Mouse (Mus musculus) spleen, adult 2 months (tissue): Measurements from ENCODE around the gene 1700015F17Rik. TPM values are rescaled to one million over a fixed set of nuclear protein-coding genes. Genes with fewer than 3 reads are reported as not detected.
A peak's percentile ranks its signal among the peaks of the same experiment; 100 is the strongest.

ENCODE experiments used
- DNase-seq, 2 experiments: peaks; one replicate each; pipeline versions ENCODE4 v3.0.0 to v3.0.0-alpha.2; 2012 to 2021; ENCODE audit warnings: low spot score in 2 of 2, low read depth in 1 of 2
- H3K27ac ChIP-seq: fragments of 200-500 bp; 2 replicates; pipeline ENCODE4 v1.5.1; 2012; ENCODE audit warnings: low read length, inconsistent platforms; ENCODE audit not compliant: insufficient read depth
- H3K27me3 ChIP-seq: fragments of 200-500 bp; 2 replicates; pipeline ENCODE4 v1.6.1; 2012; ENCODE audit warnings: mild to moderate bottlenecking, moderate library complexity, low read length, inconsistent platforms; ENCODE audit not compliant: control insufficient read depth, insufficient read depth
- H3K36me3 ChIP-seq: fragments of 200-500 bp; 2 replicates; pipeline ENCODE4 v1.6.1; 2012; ENCODE audit warnings: mild to moderate bottlenecking, low read length, inconsistent platforms; ENCODE audit not compliant: control insufficient read depth, insufficient read depth
- H3K4me1 ChIP-seq: fragments of 200-500 bp; 2 replicates; pipeline ENCODE4 v1.6.1; 2011; ENCODE audit warnings: inconsistent platforms; ENCODE audit not compliant: control insufficient read depth, insufficient read depth, insufficient read length
- H3K4me3 ChIP-seq: fragments of 200-500 bp; 2 replicates; pipeline ENCODE4 v1.5.1; 2011; ENCODE audit warnings: mild to moderate bottlenecking, inconsistent platforms; ENCODE audit not compliant: insufficient read depth, insufficient read length; ENCODE audit errors: extremely low read depth
- CTCF ChIP-seq: fragments of 200-500 bp; IDR thresholded peaks from 2 replicates; pipeline ENCODE4 v1.5.1; 2011; ENCODE audit warnings: mild to moderate bottlenecking, inconsistent platforms; ENCODE audit not compliant: insufficient read depth, insufficient read length, insufficient replicate concordance; ENCODE audit errors: extremely low read depth
- POLR2A ChIP-seq: fragments of 200-500 bp; IDR thresholded peaks from 2 replicates; pipeline ENCODE4 v1.6.1; 2011; ENCODE audit warnings: low read depth, low read length, inconsistent platforms
- WGBS: fragments of 180-500 bp; shearing (Covaris S2); methylation state at CpG from one replicate; pipeline ENCODE4 v1.1.7; 2018; 5-methylcytosine and 5-hydroxymethylcytosine counted together
- polyA plus RNA-seq: library from polyadenylated mRNA; depleted of rRNA; stranded (reverse); fragments of >200 nt; gene quantifications from 2 replicates; pipeline ENCODE4 v1.2.3, GENCODE M21; 2012

Gene 1700015F17Rik
- polyA plus RNA-seq, 1 experiment = not detected

DNA sequence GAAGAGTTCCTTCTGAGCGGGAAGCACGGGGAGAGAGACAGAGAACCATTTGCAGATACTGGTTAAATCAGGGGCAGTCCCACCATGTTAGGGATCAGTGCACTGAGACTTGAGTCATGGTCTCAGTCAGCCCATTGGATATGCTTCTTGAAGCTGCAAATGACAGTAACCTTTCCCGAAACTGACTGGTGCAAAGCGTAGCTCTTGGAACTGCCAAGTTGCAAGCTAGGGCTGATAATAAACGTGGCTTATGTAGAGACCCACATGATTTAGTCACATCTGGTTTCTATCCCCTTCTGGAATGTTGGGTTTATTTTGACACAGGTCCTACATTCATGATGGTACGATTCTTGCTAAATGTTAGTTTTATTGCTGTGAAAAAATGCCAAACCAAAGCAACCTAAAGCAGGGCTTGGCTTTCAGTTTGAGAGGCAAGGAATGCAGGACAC, 55.2 kb downstream of the 1700015F17Rik start:
- TF ChIP-seq POLR2A (no peak), CTCF (no peak)
- Histone ChIP-seq H3K27me3 (no peaks in the 10 kb centered on the region), H3K27ac (no peak overlapping the region), H3K4me3 (no peak overlapping the region), H3K36me3 (no peaks in the 10 kb centered on the region), H3K4me1 (peaks cover 2% of the 10 kb centered on the region; the same call in 1 of the 2 replicates)
- WGBS = 82% methylated on average over 6 of the region's 6 CpGs
- DNase-seq = no peak

DNA sequence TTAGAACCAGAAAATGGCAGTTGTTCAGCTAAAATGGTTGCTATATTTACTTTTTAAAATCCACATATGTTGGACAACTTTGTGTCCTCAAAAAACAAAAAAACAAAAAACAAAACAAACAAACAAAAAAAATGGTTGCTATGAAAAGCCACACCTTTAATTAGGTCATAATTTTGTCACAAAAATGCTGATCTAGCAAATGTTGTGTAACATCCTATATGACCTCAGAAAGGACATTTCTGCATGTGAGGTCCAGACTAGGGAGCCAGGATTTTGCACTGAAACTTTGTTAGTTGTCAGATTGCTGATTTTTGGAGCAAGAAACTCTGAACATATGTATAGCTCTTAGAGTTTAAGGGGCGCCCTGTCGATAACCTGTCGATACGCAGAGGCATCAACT, 55.9 kb downstream of the 1700015F17Rik start:
- TF ChIP-seq POLR2A = no peak
- TF ChIP-seq CTCF = no peak
- H3K36me3 ChIP-seq = no peaks in the 10 kb centered on the region
- DNase-seq = no peak
- H3K4me3 ChIP-seq = no peak overlapping the region
- WGBS = 94% methylated on average over 4 of the region's 4 CpGs
- H3K27me3 ChIP-seq = no peaks in the 10 kb centered on the region
- no peak overlapping the region for H3K27ac ChIP-seq
- peaks cover 2% of the 10 kb centered on the region; the same call in 1 of the 2 replicates for H3K4me1 ChIP-seq

DNA sequence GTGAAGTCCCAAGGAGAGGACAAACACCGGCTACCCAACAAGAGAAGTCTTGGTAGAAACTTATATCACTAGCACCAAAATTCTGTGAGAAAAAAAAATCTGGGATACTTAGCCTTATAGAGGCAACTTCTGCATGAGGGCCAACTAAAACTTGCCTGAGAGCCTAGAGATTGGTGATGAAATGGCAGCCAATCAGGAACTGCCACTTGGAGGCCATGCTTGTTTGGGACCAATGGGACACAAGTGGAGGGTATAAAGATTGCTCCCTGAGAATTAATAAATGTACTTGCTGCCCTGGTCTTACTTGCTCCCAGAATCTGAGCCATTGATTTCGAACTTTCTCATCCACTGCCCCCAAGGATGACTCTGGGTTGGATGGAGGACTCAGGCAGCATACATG, 57.5 kb downstream of the 1700015F17Rik start:
- WGBS = 90% methylated on average over 2 of the region's 2 CpGs
- TF ChIP-seq CTCF = no peak
- TF ChIP-seq POLR2A = no peak
- Histone ChIP-seq H3K4me3 (no peak overlapping the region), H3K27me3 (no peaks in the 10 kb centered on the region), H3K36me3 (no peaks in the 10 kb centered on the region), H3K27ac (no peak overlapping the region), H3K4me1 (peaks cover 2% of the 10 kb centered on the region; the same call in 1 of the 2 replicates)
- DNase-seq = no peak

DNA sequence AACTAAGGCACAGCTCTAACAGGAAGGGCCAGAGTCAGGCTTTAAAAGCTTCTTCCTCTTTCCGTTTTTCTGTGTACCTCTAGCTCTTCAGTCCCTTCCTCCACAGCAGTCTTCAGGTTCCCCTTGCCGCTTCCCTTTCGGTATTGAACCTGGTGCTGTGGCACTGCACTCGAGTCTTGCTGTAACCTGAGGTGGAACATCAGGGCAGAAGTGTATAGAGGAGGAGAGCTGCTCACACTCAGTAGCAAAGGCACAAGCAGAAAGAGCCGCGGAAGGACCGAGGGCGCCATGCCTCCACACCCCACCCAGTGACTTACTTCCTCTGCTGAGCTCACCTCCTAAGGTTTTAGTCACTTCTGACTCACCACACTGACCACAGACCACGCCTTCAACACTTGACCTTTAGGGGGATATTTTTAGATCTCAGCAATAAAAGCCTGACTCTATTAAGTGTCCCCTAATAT, 58.9 kb downstream of the 1700015F17Rik start, which contains the start of gene Cdk14:
Cdk14 (minus strand) TSS at position 321 of the 464 bp plus-strand sequence.
- H3K27me3 ChIP-seq = no peaks in the 10 kb centered on the region
- peak; percentile 53 to 72 for DNase-seq
- TF ChIP-seq POLR2A (peak; percentile 12; the same call in 1 of the 2 replicates), CTCF (no peak)
- H3K4me3 ChIP-seq = peak within 1 kb of the TSS; percentile 44
- peaks cover 2% of the 10 kb centered on the region; the same call in 1 of the 2 replicates for H3K4me1 ChIP-seq
- H3K27ac ChIP-seq = peak within 1 kb of the TSS; percentile 94
- WGBS = 4% methylated on average over 9 of the region's 9 CpGs
- no peaks in the 10 kb centered on the region for H3K36me3 ChIP-seq

DNA sequence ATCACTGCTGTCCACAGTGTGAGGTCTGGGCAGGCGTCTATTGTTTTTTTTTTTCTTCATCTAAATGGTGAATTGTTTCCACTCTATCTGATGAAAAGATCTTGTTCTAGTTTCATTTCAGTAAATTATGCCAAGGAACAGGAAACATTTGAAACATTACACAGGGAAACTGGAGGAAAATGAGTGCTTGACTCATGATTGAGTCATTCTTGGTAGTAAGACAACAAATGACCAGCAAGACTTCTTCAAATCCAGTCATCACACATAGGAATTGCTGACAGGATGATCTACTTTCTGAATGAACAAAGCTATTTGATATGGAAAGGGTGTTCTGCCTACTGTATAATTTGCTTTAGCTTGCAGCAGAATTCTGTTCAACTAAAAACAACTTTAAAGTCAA, 59.7 kb downstream of the 1700015F17Rik start:
- no peak overlapping the region; the same call in 1 of the 2 replicates for H3K4me3 ChIP-seq
- TF ChIP-seq CTCF (no peak), POLR2A (no peak)
- peaks cover 2% of the 10 kb centered on the region; the same call in 1 of the 2 replicates for H3K4me1 ChIP-seq
- no peak for DNase-seq
- no peaks in the 10 kb centered on the region; the same call in 1 of the 2 replicates for H3K27me3 ChIP-seq
- no peaks in the 10 kb centered on the region for H3K36me3 ChIP-seq
- peak overlapping the region; percentile 94; the same call in 1 of the 2 replicates for H3K27ac ChIP-seq
- 70% methylated on average over 1 of the region's 1 CpGs for WGBS

DNA sequence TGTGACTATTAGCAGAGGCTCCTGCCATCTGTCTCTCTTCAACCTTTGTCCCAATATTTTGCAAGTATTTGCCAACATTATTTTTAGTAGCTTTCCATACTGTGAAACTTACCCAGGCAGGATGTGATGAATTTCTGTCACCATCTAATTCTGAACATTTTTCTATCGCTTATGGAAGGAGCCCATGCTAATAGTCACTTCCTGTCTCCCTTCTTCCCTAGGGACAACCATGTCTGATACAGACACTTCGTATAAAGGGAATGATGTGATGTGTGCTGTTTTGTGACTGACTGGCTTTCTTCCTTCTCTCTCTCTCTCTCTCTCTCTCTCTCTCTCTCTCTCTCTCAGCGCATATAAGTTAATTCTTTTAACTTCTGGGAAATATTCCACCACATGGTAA, 64.1 kb downstream of the 1700015F17Rik start:
- no peak overlapping the region for H3K27ac ChIP-seq
- DNase-seq = no peak
- 72% methylated on average over 3 of the region's 3 CpGs for WGBS
- H3K4me3 ChIP-seq = no peak overlapping the region
- no peaks in the 10 kb centered on the region for H3K36me3 ChIP-seq
- no peaks in the 10 kb centered on the region for H3K4me1 ChIP-seq
- H3K27me3 ChIP-seq = no peaks in the 10 kb centered on the region; the same call in 1 of the 2 replicates
- TF ChIP-seq CTCF = no peak
- TF ChIP-seq POLR2A = no peak

DNA sequence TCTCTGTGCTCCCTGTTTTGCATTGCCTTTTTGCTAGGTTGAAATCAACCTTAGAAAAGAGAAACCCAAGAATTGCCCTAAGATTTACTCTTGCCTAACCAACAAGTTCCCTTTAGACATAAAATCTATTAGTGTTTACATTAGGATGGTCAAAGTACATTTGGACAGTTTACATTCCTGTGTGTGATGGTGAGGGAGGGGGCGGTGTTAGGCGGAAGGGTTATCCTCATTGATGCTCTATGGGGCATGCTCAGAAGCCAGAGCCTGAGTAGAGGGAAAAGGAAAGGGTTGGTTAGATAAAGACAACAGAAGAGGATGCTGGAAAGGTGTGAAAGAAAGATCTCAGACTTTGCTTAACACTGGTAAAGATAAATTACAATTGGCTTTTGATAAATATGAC, 67.1 kb downstream of the 1700015F17Rik start:
- DNase-seq = no peak
- TF ChIP-seq CTCF = no peak
- Histone ChIP-seq H3K27me3 (no peaks in the 10 kb centered on the region; the same call in 1 of the 2 replicates), H3K4me1 (no peaks in the 10 kb centered on the region), H3K36me3 (no peaks in the 10 kb centered on the region), H3K4me3 (no peak overlapping the region), H3K27ac (no peak overlapping the region)
- 99% methylated on average over 2 of the region's 2 CpGs for WGBS
